ENCODE assay signal across 1 mouse cellular context in the genomic region with DNA sequence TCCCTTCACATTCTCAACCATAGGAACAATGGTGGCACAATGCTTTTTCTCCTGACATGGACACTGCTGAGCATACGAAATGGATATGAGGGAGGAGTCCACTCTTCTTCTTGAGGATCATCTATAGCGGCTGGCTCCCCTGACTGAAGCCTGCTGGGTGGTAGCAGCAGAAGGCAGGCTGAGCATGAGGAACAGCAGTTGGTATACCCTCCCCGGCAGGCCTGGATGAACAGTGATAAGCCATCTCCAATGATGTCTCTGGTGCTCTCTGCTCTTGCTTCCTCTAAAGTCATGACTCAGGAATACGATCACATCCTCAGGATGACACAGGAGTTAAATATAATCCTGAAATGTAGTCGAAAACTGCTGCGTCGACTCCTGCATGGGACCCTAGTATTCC.
A peak's percentile ranks its signal among the peaks of the same experiment; 100 is the strongest.
TF ChIP-seq lines count a peak whose summit lies in the region.

No protein-coding gene starts in this region.

TF ChIP-seq in MEL, 35 proteins besides CTCF, POLR2A, EP300 and RAD21 (continued from another document):
- peak; percentile 76; the same call in 1 of the 2 replicates for TF ChIP-seq GABPA (IDR thresholded peaks at IDR 0.05; ENCODE audit: low read depth, low read length)
- peak; percentile 61; the same call in 1 of the 2 replicates for TF ChIP-seq TBP (IDR thresholded peaks at IDR 0.05; ENCODE audit: low read depth, low read length)
- TF ChIP-seq RCOR1 (IDR thresholded peaks at IDR 0.05; ENCODE audit: low read depth, low read length), result peak; percentile 73; the same call in 1 of the 2 replicates
- TF ChIP-seq KAT2A (conservative IDR thresholded peaks at IDR 0.05; ENCODE audit: low read depth, low read length), result no peak
- peak; percentile 86 for TF ChIP-seq GATA1 (IDR thresholded peaks at IDR 0.05; ENCODE audit: low read depth, low read length)
- TF ChIP-seq MYC (IDR thresholded peaks at IDR 0.05; ENCODE audit: low read depth, low read length), result peak; percentile 59; the same call in 1 of the 2 replicates
- TF ChIP-seq MXI1 (IDR thresholded peaks at IDR 0.05; ENCODE audit: low read depth, low read length), result peak; percentile 57; the same call in 1 of the 2 replicates
- no peak for TF ChIP-seq POLR2AphosphoS5 (IDR thresholded peaks at IDR 0.05; ENCODE audit: borderline replicate concordance, low read depth, low read length)
- no peak for TF ChIP-seq POLR2AphosphoS2 (IDR thresholded peaks at IDR 0.05; ENCODE audit: low read length)
TF ChIP-seq in MEL: peak in this region for 17.
